Mouse (Mus musculus): Measurements from ENCODE around the gene Mroh9.

The Mroh9 gene

DNA sequence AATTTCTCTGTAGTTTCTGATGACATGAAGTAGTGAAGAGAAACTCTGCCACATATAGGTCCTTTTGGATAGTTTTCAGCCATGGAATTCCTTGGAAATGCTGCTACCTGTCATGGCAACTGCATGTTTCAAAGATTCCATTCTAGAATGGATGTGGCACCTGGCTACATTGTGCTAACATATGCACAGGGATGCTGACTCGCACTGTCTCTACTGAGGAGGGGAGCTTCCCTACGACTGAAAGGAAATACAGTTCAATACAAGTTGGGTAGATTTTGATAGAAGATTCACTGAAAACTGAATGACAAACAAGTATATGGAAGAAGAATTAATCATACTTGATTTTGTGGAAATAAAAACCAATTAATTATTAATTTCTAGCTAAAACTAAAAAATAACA, at the start of gene Mroh9:
Mroh9 (minus strand) TSS at position 101 of the 400 bp plus-strand sequence.
- no peak for DNase-seq (ENCODE audit: low spot score in 2 of 2)

DNA sequence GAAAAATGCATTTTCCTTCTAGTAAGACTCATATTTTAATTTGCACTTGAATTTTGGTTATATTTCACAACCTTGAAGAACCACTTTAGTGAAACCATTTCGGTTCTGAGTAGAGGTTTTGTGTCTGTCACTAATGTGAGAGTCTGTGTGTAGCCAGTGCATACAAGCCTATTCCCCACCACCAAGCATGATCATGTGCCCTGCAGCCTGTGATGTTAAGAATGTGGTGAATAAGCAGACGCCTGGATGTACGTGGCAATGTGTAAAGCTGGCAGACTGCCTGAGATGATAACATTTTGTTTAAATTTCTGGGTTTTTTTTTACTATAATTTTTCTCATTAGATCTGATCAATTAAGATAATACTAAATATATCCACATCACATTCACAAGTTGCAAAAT, 44.5 kb upstream of the Mroh9 start:
- peak in 1 of 2 experiments; percentile 32 for DNase-seq (ENCODE audit: low spot score in 2 of 2)

DNA sequence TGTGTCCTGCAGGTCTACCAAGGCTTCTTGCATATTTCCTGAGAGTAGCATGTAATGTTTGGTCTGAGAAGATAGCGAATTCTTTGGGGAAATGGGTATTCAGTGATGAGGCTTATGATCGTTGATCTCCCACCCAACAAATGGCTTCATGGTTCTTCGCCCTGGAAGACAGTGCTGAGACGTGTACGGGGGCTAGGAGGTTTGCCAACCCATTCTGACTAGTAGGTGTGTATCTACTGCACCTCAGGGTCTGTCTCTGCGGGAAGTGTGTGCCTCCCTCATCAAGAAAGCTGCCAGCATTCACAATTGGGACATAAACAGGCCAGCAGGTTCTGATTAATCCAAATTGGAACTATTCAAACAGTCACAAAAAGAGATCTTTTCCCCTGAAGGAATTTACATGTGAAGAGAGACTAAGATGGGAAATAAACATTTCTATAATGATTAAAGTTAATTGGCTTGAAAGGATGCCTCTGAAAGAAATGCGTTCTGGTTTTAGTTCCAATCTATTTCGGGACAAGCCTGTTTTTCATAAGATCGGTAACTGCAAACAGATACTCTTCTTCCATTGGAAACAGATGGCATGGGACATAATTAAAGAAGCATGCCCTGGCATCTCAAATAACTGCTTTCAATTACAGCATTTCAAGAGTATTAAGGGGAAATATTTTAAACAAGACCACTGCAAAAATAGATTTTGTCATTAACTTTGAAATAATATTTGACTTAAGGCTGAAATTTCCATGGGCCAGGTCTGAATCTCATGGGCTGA, 43.8 kb upstream of the Mroh9 start:
- peak in 1 of 2 experiments; percentile 21 for DNase-seq (ENCODE audit: low spot score in 2 of 2)

DNA sequence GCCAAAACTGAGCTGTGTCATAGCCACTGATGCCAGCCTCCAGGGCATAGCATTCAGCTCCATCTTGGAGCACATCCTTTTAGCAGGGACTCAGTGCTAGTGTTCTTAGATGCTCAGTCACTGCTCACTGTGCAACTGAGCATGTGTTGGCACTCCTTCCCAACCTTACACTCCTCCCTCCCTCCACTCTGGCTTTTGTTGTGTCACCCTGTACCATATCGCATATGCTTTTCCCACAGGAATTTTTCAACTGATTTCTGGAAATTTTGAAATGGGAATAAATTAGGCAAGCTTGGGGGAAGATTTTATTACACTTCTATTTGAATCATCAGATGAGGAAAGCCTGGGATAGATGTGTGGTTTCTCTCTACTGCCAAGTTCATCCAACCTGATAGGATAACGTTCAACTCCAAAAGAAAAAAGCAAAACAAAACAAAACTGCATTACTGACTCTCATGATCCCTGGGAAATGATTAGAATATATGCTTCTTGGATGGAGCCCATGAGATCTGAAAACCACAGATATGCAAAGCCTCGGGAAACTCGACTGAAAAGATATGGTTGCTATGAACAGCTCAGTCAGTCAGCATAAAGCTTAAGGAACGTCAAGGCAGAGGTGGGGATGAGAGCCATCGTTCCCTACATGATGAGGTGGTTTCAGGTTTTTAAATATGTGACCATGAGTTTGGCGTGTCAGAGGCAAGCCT, 40.9 kb upstream of the Mroh9 start:
- DNase-seq (ENCODE audit: low spot score in 2 of 2) = no peak

DNA sequence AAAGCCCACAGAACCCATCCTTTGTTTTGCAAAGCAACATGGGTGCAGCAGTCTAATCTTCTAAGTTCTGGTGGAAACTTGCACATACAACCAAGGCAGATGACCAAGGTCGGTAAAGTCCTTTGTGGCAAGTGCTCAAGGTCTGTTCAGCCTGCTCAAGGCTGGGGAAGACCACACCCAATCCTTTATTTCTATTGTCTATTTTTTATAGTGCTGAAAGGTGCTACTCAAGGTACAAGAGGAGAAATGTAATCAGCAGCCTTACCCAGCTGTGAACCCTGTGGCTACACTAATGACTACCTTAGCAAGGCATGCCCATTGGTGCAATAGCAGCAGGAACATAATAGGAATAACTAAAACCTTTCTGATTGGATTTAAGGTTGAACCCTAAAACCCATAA, 36.9 kb upstream of the Mroh9 start:
- DNase-seq (ENCODE audit: low spot score in 2 of 2) = no peak

DNA sequence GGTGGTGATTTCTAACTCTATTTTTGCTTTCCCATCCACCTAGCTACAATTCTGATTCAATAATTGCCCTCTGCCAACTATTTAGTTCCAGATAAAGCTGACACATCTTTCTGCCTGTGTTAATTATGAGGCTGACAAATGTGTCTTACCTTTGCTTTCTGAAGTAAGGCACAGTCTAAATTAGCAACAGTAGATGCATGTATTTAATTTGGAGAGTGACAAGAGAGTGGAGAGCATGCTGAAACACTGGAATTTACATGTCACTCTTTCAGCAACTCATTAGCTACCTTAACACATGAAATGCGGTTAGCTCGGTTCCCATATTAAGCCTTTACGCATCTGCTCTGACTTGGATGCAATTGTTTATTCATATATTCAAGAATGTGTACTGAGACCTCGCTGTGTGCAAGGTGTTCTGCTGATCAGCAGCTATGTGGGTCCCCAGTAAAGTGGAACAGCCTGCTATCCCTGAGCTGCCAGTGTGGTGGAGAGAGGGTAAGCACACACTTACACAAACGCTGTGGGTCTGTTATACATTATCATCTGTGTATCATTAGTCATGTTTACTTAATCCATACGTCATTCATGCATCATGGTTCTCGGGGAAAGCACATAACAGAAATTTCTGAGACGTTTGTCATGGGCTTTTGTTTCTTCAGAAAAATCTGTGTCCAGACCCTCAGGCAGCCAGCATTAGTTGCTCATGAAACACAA, 28.1 kb upstream of the Mroh9 start:
- no peak for DNase-seq (ENCODE audit: low spot score in 2 of 2)

DNA sequence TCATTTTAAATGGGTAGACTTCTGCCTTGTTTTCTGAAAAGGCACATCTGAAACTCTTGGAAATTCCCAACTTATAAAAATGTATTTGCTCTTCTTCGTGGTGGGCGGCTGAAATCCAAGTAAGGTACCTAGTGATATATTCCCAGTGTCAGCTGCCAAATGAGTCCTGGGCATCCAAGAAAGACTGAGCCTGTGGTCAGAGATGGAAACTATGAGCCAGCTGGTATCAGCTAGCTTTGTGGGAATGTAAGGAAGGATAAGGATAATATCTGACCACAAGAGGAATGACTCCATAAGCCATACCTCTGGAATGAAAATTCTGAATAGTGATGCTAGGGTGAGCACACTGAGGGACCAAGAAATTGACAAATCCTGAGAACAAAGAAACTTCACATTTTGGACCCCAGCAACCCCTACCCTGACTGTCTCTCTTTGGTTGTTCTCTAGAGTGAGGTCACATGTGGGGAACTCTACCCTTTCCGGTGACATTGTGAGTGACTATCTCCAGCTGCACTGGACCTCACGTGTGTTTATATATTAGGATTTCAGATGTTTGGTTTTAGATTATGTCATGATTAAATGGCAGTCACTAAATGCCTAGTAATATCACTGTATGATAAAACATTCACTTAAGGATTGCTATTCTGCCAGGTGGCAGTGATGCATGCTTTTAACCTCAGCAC, 27.2 kb upstream of the Mroh9 start:
- DNase-seq (ENCODE audit: low spot score in 2 of 2) = no peak

DNA sequence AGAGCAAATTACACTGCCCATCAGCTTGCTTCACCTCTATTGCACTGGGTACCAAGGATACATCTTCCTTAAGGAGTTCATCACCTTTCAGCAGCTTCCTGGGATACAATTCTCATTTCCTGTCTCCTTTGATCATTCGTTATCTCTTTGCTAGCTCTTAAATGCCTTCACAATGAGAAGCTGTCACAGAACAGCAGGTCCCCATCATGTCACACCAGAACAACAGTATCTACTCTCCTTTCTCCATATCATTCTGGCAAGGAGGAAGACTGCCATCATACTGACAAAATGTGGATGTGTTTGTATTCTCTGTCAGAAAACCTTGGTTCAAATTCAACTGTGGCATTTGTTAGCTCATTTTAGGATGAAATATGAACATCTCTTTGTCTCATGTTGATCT, 19.5 kb upstream of the Mroh9 start:
- no peak for DNase-seq (ENCODE audit: low spot score in 2 of 2)

DNA sequence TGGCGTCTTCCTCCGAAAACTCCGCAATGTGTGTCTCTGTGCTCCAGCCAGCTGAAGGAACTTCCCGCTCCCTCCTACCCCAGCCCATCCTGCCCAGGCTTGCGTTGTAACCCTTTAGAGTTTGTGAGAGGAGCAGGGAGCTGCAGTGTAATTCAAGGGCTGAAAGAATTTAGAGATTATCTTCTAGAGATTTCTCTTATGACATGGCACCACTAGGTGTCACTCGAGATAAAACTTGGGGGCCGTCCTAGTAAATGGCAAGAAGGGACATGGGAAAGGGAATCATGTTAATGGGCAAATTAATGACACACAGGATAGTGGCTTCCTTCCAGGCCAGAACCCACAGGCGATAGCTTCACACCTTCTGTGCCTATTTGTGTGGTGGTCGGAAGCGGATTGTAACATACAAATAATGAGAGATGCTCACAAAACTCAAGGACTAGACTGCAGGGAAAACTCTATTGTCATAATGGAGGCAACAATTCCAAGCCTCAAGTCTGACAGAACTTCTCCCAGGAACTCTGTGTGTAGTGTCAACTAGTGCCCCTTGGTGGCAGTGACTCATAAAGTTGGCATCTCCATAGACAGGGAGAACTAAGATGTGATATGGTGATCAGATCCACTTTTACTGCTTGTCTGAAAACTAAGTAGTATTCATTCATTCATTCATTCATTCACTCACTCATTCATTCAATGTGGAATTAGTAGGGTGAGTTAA, 6.1 kb upstream of the Mroh9 start:
- peak; percentile 38 to 53 for DNase-seq (ENCODE audit: low spot score in 2 of 2)

DNA sequence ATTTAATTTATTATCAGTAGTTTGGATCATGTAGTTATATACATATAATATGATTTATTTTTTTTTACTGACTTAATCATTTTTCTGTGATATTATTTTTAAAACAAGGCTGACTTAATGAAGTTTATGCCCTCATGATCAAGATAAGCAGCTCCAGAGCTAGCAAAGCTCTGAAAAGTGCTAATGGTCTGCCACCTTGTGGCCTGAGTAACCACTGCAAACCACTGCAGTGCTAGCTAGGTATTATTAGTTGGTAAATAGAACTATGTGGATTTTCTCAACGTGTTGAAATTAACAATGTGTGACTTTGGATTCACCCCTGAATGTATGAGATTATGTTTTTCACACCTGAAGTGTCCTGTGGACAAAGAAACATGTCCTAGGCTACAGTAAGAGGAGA, 15.0 kb downstream of the Mroh9 start:
- peak; percentile 55 to 76 for DNase-seq (ENCODE audit: low spot score in 2 of 2)

DNA sequence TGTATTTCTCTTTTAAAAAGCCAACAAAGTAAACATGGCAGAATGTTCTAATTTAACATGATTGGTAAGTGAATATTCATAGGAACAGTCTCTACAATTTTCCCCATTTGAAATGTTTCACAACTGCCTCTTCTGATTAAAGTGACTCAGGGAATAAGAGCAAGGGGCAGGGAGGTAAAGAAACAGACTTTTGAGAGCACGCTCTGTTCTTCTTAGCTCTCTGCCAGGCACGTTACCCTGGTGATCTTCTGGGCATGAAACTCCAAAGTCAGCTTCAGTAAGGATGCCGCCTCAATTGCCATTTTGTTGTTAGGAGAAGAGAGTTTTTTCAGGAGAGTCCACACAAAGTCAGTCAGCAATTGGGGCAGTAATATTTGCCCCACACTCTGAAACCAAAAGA, 25.1 kb downstream of the Mroh9 start:
- peak; percentile 24 to 28 for DNase-seq (ENCODE audit: low spot score in 2 of 2)

DNA sequence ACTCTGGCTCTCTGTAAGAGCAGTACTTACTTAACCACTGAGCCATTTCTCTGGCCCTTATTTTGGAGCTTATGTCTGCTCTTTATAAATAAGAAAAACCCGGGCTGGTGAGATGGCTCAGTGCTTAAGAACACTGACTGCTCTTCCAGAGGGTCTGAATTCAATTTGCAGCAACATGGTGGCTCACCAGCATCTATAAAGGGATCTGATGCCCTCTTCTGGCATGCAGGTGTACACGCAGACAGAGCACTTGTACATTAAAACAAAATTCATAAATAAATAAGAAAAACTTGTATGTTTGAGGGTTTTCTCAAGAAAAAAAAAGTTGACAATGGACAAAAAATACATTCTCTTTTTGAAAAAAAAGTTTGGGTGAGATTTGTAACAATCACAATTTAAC, 28.1 kb downstream of the Mroh9 start:
- DNase-seq (ENCODE audit: low spot score in 2 of 2) = peak; percentile 28 to 29

DNA sequence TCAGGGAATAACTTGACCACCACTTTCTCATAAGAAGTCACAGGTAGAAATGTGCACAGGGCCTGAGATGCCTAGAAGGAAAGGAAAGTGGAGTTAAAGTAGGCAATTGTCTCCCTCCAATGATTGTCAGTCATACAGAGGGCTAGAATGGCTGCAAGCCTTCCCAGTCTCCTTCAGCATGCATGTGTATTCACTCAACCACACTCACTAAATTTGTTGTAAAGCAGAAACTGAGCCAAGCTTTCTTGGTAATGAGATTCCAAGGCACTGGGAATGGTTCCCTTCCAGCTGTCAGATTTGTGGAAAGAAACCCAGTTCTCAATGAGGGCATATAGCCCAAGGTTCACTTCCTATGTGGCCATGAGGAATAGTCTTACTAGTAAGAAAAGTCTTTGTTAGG, 29.8 kb downstream of the Mroh9 start:
- DNase-seq (ENCODE audit: low spot score in 2 of 2) = no peak

DNA sequence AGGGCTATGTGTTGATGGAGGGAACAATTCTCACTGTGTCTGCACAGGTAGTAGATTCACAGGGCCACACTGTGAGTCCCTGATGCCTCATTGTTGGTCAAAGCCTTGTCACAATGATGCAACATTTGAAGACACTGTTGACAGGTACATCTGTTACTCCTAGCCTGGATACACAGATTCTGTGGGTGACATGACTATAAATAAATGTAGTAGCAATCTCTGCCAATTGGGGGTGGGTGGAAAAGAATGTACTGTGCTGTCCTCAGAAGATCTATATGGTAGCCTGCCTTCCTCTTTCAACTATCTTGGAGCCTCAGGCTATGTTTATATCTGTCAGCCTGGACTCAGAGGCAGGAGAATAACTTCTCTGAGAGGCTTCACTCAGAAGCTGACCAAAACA, 62.4 kb downstream of the Mroh9 start:
- DNase-seq (ENCODE audit: low spot score in 2 of 2) = no peak

DNA sequence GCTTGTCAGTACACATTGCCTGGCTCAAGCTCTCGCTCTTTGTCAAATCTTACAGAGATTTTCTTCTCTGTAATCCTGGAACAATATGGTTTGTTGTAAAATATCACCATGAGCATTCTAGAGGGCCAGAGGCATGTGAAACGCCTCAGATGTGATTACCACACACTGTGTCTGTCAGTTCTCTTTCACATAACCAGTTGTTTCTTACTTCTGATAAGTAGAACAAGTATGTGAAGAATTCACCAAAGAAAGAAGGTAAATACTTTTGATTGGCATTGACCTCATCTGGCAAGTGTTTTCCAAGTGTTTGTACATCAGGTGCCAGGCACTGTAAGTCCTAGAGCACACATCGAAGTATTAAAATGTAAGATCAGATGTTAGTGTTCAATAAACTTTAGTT, 76.2 kb downstream of the Mroh9 start:
- no peak for DNase-seq (ENCODE audit: low spot score in 2 of 2)

DNA sequence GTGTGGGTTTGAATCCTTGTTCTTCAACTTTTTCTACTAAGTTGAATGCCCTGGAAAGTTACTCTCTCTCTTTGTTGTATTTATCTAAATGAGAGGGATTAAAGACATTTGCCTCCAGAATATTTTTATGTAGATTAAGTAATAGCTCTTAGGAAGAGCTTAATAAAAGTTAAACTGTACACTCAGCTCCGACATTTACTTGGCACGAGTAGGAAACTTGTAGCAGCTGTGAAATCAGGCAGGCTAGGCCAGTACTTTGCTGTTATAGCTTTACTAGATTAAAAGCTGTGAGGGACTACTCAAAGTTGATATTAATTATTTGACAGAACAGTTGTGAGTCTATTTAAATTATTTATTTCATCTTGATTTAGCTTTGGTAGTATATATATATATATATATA, 82.0 kb downstream of the Mroh9 start:
- no peak for DNase-seq (ENCODE audit: low spot score in 2 of 2)

DNA sequence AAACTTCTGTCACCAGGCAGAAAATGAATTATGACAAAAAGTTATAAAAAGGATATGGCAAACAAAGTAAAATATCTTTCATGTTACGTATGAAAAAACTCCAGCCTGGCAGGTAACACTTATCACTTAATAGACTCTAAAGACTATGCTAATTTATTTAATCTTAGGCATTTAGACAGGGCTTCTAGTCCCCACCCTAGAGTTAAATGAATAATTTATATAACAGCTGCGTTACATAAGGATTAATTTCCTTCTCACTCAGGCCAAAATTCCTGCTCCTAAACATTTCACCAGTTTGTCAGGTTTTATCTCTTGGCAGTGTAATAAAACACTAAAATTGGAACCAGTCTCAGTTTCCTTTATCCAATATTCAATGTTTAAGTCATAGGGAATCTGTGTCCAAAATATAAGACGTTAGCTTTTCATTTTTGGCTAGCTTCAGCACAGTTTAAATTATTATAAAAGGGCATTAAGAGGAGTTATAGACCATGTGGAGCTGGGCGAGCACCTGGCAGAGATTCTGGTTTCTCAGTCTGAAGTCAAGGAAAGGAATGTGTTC, 84.1 kb downstream of the Mroh9 start:
- no peak for DNase-seq (ENCODE audit: low spot score in 2 of 2)

DNA sequence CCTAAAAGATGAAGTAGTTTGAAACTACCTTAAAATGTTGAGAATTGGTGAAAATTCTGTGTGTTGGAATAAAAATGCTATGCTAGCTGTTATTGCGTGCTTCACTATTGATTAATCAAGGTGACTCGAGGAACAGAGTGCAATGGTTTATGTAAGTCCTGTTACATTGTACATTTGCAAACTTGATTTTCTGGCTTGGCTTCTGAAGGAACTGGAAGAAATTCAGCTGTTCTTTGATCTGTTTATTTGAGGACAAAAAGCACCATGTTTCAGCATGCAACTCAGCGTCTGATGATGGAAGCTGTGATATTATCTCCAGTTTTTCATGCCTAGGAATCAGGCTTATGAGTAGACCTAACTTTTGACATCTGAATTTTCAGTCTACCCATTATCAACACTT, 97.9 kb downstream of the Mroh9 start:
- DNase-seq (ENCODE audit: low spot score in 2 of 2) = no peak

DNA sequence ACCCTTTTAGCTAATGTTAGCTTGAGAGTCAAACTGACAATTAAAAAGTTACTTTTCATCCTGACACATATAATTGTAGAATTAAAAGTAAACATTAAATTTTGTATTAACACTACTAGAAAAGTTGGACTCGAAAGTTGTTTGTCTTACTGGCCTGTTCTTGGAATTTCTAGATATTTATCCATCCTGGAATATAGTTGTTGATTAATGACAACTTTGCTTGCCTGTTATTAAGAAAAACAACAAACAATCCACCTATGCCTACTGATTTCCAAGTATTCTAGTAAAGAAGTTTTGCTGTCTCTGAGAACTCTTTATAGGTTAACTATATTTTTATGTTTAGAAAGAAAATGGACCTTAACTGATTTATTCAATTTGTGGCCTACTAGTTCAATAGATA, 98.7 kb downstream of the Mroh9 start:
- DNase-seq (ENCODE audit: low spot score in 2 of 2) = no peak

DNA sequence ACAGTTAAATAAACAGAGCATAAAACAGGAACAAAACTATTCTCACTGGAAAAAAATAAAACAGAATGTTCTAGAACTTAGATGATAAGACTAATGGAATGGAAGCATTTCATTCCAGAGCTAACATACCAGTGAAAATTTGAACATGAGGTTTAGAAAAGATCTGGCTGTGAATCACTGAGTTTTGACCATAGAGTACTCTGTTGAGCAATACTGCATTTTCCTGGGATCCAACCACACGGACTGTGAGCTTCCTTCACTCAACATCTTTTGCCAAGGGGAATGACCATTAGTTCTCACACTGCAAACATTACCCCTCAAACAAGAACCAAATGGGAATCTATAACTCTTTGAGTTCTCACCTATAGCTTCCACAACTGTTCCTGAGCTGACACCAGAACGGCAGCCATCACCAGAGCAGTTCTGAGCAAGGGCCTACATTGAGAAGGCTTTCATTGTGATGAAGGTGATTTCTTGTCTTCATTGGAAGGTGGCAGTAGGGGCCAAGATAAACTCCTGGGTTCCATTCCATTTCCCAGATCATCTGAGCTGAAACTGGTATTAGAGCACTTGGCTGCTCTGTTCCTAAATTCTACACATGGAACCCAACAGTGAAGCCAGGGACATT, 99.2 kb downstream of the Mroh9 start:
- DNase-seq (ENCODE audit: low spot score in 2 of 2) = no peak

DNA sequence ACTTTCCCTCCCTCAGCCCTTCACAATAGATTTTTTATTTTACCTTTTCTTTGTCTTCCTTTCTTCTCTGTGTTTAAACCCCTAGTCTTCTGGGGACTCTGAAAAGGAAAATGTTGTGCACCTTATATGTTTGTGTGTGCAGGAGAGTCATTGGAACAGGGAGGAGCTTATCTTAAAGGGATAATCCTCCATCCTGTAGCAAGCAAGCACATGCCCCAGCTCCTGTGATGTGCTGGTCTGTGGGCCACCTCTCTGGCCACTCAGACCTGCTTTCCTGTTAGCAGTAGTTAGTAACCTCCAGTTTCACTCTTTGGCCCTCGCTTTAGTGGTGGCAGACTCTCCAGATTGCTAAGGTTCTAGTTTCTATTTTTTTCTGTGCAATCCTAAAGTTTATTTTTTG, 101.0 kb downstream of the Mroh9 start, which contains the start of gene Fmo3:
Fmo3 (minus strand) TSS at position 101 of the 400 bp plus-strand sequence.
- DNase-seq (ENCODE audit: low spot score in 2 of 2) = no peak
